10 mouse cellular contexts compared by ENCODE assay signal in genomic region chr2:121711748-121712384, GRCm38 (mm10).
DNase-seq lines count a peak whose midpoint lies in the region; ATAC-seq lines count a peak whose summit lies in the region.
"Had no signal": no experiment of that assay in that cellular context is flagged by ENCODE, and none has a peak within 500 bp of the region (broad histone marks: within the 10 kb centered on the region; RNA-seq: fewer than 3 reads in every experiment).

No protein-coding gene starts in this region.

- intact Hi-C loops in heart, postnatal 10 days (cut with DNase I): no loop called here
- intact Hi-C loops in left cerebral cortex, postnatal 4 days (cut with DNase I): no loop called here

- H3K9me3 ChIP-seq in heart, embryonic 13.5 days: no peaks in the 10 kb centered on the region
- no peaks in the 10 kb centered on the region for H3K9me3 ChIP-seq in hindbrain, embryonic 16.5 days (ENCODE audit: control insufficient read depth, low read length)

- no peaks in the 10 kb centered on the region for H3K27me3 ChIP-seq in heart, embryonic 13.5 days (replicated peaks)
- no peaks in the 10 kb centered on the region for H3K27me3 ChIP-seq in hindbrain, embryonic 16.5 days (replicated peaks; ENCODE audit: control insufficient read depth, insufficient read depth, low read length)

- H3K4me3 ChIP-seq in heart, embryonic 13.5 days: no peak overlapping the region
- H3K4me3 ChIP-seq in hindbrain, embryonic 16.5 days (ENCODE audit: low read length): no peak overlapping the region
- H3K4me3 ChIP-seq: erythroblast, embryonic 14.5 days had no signal

- H3K27ac ChIP-seq in heart, embryonic 13.5 days (replicated peaks): no peak overlapping the region
- no peak overlapping the region for H3K27ac ChIP-seq in hindbrain, embryonic 16.5 days (ENCODE audit: low read depth, low read length)

- DNase-seq in heart, postnatal 10 days: no peak
- peak; percentile 38 to 53 for DNase-seq in right cerebral cortex, postnatal 10 days (ENCODE audit: low spot score in 2 of 2)
- DNase-seq in right cerebral cortex, adult 18-20 months: no peak
- no peak for DNase-seq in left cerebral cortex, postnatal 4 days
- DNase-seq in kidney, adult 11 months: no peak
- no peak for DNase-seq in spleen, postnatal 10 days (ENCODE audit: low spot score in 2 of 2)
- DNase-seq: kidney, adult 2 months had no signal

- 31% methylated on average over 9 of the region's 9 CpGs for WGBS in heart, embryonic 13.5 days
- 29% methylated on average over 9 of the region's 9 CpGs for WGBS in hindbrain, embryonic 16.5 days

- H3K36me3 ChIP-seq in heart, embryonic 13.5 days: no peaks in the 10 kb centered on the region
- no peaks in the 10 kb centered on the region for H3K36me3 ChIP-seq in hindbrain, embryonic 16.5 days (ENCODE audit: control insufficient read depth, insufficient read depth, low read length)

- peak overlapping the region; percentile 24; the same call in 1 of the 2 replicates for H3K4me2 ChIP-seq in heart, embryonic 13.5 days
- 0 out of 2 replicates have a peak overlapping the region, but pooled peaks have one; percentile 15 for H3K4me2 ChIP-seq in hindbrain, embryonic 16.5 days (ENCODE audit: low read length)

- H3K9ac ChIP-seq in heart, embryonic 13.5 days: no peak overlapping the region
- H3K9ac ChIP-seq in hindbrain, embryonic 16.5 days (ENCODE audit: low read depth, low read length): no peak overlapping the region

- ATAC-seq in heart, embryonic 13.5 days (ENCODE audit: extremely low read depth, insufficient number of reproducible peaks, low FRiP score, low TSS enrichment): no peak
- ATAC-seq in hindbrain, embryonic 16.5 days: 0 out of 2 replicates have a peak, but pooled peaks have one; percentile 56

- peaks cover 7% of the 10 kb centered on the region for H3K4me1 ChIP-seq in heart, embryonic 13.5 days
- H3K4me1 ChIP-seq in hindbrain, embryonic 16.5 days (ENCODE audit: control insufficient read depth, insufficient read depth, low read depth, low read length): peaks cover 6% of the 10 kb centered on the region

Comparison
In these comparisons a context has a peak if more than half of its experiments do, and no peak if none do; other contexts are left out.
1. DNase-seq: peak in right cerebral cortex, postnatal 10 days (2 of 2); none in heart, postnatal 10 days (0 of 2), right cerebral cortex, adult 18-20 months (single experiment), left cerebral cortex, postnatal 4 days (single experiment), kidney, adult 11 months (single experiment) and spleen, postnatal 10 days (0 of 2).